Mouse (Mus musculus) megakaryocyte-erythroid progenitor cell, adult 5-6 weeks (primary cell): ENCODE measurements around the gene Pon3. TPM values are rescaled to one million over a fixed set of nuclear protein-coding genes. Genes with fewer than 3 reads are reported as not detected.
A peak's percentile ranks its signal among the peaks of the same experiment; 100 is the strongest.
"Not testable (repeated sequence)": the region's sequence is repeated elsewhere in the genome, so short reads cannot be mapped to it uniquely, and the experiment has no call there.

ENCODE experiments used
- ATAC-seq: replicated peaks from 2 replicates; pipeline ENCODE4 v1.8.0; 2016; ENCODE audit warnings: mild to moderate bottlenecking, inconsistent platforms; ENCODE audit not compliant: severe bottlenecking, poor library complexity, low FRiP score, low TSS enrichment
- total RNA-seq, 2 experiments: library from RNA; stranded (forward) in 1 of 2; stranded (reverse) in 1 of 2; fragments of 200-1000, 215-1000 nt in 1 of 2; fragments of >200 nt in 1 of 2; fragmentation: Nextera tagmentation in 1 of 2; gene quantifications; 2 replicates each; pipeline ENCODE4 v1.2.3; 2014 to 2017

Gene Pon3
- total RNA-seq, 2 experiments from 2014 or later, result 12.8 to 21.1 TPM

GRCm38 (mm10) chr6:5262322-5263249 lies 6.5 kb upstream of the Pon3 start:
- peak; percentile 73 for ATAC-seq

DNA sequence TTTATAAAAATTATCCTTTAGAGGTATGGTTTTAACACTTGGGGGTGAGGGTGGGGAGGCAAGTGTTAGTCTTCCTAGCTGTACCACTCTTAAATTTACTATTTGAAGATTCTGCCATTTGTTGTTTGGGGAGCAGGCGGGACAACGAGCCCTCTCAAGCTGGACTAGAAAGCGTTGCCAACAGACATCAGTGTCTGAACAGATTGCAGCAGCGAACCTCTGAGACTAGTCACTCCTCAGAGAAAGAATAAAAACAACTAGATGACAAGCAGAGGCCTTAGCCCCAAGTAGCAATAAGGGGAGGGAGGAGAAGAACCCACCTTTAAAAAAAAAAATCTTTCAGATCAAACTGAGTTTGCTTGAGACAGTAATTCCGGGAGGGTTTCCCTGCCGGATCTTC lies 795 bp downstream of the Pon3 start:
- ATAC-seq, result no peak

- ATAC-seq, result no peak
Measured at GRCm38 (mm10) chr6:5254869-5255268, 1.2 kb downstream of the Pon3 start.

GRCm38 (mm10) chr6:5245926-5246325 lies 10.2 kb downstream of the Pon3 start:
- ATAC-seq, result no peak

DNA sequence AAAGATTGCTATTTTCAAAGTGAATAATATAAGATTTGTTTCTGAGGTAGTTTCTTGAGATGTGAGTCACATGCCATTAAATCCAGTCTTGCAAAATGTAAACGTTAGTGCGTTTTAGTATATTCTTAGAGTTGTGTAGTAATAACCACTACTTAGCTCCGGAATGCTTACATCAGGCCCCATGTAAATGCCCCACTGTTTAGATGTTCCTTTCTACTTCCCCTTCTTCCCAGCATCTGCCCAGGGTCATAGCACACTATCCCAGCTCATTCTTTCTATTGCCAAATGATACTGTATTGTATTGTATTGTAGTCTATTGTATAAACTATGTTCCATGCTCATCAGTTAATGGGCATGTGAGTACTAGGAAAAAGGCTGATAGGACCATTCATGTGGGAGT lies 17.3 kb downstream of the Pon3 start:
- ATAC-seq, result no peak

DNA sequence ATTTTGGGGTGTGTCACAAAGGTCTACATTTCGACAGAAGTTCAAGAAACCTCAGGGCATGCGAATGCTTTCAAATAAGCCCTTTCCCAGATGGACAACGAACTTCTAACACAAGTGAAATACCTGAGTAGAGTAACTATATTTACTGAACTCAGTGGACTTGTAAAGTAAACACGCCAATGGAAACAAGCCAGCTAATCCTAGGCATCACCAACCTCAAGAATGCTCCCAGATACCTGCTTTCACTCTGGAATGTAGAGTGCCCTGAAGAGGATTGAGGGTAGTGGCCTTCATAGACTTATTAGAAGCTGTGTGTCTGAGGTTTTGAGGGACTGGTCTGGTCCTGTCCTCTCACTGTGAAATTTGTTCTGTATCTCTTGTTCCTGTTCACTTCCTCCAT lies 18.6 kb downstream of the Pon3 start:
- no peak for ATAC-seq

DNA sequence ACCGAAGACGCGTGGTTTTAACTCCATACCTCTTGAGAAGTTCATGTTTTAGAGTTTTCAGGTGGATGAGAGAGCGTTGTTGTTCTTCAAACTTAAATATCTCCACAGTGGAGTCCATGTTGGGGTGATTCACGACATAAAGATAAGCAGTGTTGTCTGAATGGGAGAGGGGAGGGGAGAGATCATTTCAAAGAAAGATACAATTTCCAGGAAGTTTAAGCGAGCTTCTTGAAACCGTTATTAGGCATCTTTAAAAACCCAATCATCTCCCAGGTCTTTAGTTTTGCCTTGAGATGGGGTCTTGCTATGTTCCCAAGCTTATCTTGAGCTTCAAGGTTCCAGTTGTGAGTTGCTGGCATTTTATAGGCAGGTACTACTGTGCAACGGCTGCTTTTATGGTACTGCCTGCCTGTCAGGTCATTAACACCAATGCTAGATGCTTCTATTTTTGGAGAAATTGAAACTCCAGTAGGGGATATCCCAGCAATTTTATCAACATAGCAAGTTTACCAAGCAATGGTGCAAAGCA lies 19.2 kb downstream of the Pon3 start:
- ATAC-seq, result no peak

DNA sequence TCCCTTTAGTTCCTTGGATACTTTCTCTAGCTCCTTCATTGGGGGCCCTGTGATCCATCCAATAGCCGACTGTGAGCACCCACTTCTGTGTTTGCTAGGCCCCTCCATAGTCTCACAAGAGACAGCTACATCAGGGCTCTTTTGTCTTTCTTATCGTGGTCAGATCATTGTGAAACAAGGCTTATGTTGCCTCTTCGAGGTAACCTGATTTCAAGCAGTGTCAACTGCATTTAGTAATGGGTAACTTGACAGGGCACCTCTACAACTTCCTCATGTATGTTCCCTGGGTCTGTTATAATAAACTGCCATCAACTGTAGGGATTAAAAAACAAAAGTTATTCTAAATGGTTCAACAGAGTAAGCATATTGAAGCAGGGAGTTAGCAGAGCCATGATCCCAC lies 21.5 kb downstream of the Pon3 start:
- ATAC-seq, result no peak

DNA sequence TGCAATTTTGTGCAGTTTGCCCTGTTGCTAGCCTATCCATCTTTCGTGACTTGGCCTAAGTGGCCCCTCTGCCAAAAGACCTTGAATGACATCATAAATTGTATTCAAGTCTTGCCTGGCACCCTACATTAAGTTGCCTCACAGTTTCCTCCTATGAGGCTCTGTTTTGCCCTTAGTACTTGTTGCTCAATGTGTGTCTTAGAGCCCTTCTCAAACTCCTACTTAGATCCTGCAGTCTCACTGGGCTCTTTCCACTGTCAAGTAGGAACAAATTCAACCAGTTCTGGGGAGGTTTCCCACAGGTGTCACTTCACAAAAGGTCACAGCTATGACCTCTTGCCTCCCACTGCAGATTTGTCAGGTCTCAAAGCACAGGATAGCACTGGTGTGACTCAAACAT lies 22.3 kb downstream of the Pon3 start:
- ATAC-seq, result no peak

DNA sequence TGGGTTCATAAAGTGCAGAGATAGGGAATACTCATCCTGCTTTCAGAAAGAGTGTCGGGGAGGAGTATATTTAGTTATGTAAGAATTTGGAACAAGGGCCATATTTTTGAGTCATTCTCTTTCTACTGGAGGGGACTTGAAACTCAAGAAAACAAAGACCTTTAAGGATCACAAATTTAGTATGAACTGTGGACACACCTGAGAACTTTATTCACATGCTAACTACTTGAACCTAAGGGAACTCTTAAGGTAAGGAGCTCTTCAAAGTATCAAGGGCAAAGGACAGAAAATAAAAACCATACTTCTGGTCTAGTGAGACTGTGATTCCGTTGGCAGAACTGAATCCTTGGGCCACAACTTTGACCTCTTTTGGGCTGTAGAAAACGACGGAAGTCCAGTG lies 24.1 kb downstream of the Pon3 start:
- ATAC-seq, result no peak

DNA sequence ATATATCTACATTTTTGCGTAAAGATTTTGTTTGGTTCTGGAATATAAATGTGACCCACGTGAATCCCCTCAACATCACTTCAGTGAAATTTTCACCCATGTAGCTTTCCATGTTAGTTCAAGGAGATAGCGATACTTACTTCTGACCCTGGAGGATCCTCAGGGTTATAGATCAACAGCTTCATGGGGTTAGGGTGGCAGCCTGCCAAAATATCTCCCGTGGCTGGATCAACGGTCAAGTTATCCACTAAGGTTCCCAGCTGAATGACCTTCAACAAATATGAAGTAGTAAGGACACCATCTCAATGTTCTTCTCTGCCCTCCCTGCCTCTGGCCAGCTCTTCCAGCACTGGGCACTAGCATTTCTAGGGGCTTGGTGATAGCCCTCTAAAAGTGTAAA lies 25.8 kb downstream of the Pon3 start:
- ATAC-seq, result no peak

DNA sequence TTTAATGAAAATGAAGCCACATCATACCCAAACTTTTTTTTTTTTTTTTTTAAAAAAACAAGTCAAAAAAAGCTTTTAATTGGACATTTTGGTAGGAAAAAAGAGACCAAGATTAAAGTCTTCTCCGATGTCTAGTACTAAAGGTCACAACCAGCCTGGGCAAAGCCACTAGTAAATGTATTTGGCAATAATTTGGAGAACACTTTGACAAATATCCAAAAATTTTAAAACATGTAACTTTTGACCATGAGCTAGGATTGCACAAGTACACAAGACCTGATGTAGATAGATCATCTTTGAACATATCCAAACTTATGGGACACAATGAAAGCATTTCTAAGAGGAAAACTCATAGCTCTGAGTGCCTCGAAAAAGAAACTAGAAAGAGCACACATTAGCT lies 32.5 kb downstream of the Pon3 start:
- ATAC-seq, result not testable (repeated sequence)

DNA sequence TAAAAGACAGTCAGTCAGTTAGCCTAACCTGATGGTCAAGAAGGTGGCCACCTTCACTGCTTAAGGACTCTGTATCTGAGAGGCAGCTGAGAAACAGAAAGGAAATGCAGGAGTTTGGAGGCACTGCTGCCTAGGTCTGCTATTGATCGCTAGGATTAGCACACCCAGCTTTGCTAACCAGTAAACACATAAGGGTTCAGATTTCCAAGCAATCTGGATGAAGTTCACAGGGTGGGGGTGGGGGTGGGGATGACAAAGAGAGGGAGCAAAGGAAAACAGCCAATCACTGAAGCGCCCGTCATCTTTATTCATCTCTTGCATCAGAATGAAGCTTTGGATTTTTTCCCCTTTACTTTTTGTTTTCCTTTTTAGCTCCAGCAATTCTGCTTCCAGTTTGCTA lies 34.0 kb downstream of the Pon3 start:
- no peak for ATAC-seq

- ATAC-seq, result no peak
Measured at GRCm38 (mm10) chr6:5218190-5218589, 37.9 kb downstream of the Pon3 start.

GRCm38 (mm10) chr6:5207817-5208216 lies 48.3 kb downstream of the Pon3 start:
- ATAC-seq, result no peak

GRCm38 (mm10) chr6:5199916-5200315 lies 56.2 kb downstream of the Pon3 start:
- ATAC-seq, result no peak

DNA sequence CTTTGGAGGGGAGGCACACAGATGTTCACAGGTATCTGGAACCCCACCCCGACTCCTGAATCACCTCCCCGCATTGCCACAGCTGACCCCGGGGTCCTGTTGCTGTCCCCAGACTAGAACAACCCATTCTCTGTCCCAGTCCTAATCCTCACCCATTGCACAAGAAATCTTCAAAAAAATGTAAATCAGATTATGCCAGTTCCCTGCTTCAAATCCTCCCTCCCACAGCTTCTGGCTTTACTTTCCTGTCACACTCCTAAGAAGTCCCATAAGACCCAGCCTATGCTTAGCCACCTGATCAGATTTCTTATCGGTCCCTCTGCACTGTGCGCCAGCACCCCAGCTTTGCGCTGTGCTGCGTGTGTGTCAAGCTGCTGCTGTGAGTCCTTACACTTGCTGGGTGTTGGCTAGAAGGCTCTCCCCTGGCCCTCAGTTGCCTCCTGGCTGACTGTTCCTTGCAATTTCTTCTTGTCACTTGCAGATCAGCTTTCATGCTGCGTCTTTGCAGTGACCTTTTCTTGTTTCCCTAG lies 56.6 kb downstream of the Pon3 start:
- peak; percentile 44; the same call in 1 of the 2 replicates for ATAC-seq

DNA sequence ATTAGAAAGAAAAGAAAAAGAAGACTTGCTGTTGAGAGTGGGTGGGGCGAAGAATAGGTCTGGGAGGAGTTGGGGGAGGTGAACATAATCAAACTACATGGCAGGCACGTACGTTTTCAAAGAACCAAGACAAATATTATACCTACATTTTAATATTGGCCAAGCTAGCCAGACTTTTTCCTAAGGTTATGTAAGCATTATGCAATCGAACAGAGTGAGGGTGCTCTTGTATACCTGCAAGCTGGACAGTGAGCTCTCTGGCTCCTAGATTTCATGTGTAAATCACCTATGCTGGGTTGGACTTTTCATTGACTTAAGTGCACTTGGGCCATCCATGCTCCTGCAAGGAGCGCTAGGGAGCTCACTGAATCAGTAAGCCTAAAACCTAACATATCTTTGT lies 57.5 kb downstream of the Pon3 start:
- no peak for ATAC-seq

GRCm38 (mm10) chr6:5193693-5194092 lies 62.4 kb downstream of the Pon3 start, which contains the start of gene Pon1:
Gene Pon1 (minus strand): TSS chr6:5193946.
- no peak for ATAC-seq

DNA sequence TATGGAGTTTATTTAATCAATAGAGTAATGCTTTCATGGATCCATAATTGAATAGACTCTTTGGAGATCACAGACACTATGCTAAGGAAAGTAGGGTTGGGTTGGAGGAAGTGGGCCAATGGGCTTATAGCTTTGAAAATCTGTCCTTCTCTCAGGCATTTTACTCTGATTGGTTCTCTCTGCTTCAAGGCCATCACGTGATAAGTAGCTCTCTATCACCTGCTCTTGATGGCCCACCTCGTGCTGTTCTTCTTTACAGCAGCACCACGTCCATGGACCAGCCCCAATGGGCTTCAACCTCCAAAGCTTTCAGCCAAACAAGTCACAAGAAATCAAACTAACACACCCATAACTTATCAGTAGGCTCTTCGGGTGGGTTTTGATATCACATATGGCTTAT lies 65.3 kb downstream of the Pon3 start:
- no peak for ATAC-seq

GRCm38 (mm10) chr6:5189507-5189906 lies 66.6 kb downstream of the Pon3 start:
- ATAC-seq, result no peak
